ENCODE assay signal across 8 mouse cellular contexts in genomic region chr10:34297299-34297979, GRCm38 (mm10). TPM values are rescaled to one million over a fixed set of nuclear protein-coding genes. Genes with fewer than 3 reads are reported as not detected.
DNase-seq lines count a peak whose midpoint lies in the region; ATAC-seq and TF ChIP-seq lines count a peak whose summit lies in the region.

Tspyl4 (plus strand) TSS chr10:34297442.

- peak within 1 kb of the TSS; percentile 70 for H3K4me3 ChIP-seq in lung, embryonic 14.5 days (ENCODE audit: low read depth, low read length)

- H3K9ac ChIP-seq in lung, embryonic 14.5 days = peak within 1 kb of the TSS; percentile 60

- no peak for TF ChIP-seq CTCF in lung, embryonic 14.5 days (IDR thresholded peaks at IDR 0.05; ENCODE audit: low read depth)

- H3K27ac ChIP-seq in lung, embryonic 14.5 days (ENCODE audit: low read depth) = peak within 1 kb of the TSS; percentile 62; the same call in 1 of the 2 replicates

- under 1% methylated on average over 38 of the region's 38 CpGs for WGBS in lung, embryonic 14.5 days

- DNase-seq in Muller cell, postnatal 12 days (ENCODE audit: inconsistent ontology term) = peak; percentile 85
- DNase-seq in cerebellum, adult 9-10 months = peak; percentile 97
- peak; percentile 97 for DNase-seq in forelimb bud, embryonic 11.5 days (ENCODE audit: low read depth, low spot score)
- peak; percentile 93 to 94 for DNase-seq in layer of hippocampus, adult 8-10 months (ENCODE audit: low spot score in 2 of 2)
- DNase-seq in lung, embryonic 14.5 days = peak; percentile 98
- DNase-seq in testis, postnatal 14 days (ENCODE audit: low spot score) = peak; percentile 89

- H3K4me1 ChIP-seq in lung, embryonic 14.5 days (ENCODE audit: insufficient read depth) = 0 out of 2 replicates have a peak, but pooled peaks cover 6% of the 10 kb centered on the region

- peak within 1 kb of the TSS; percentile 94 for H3K4me2 ChIP-seq in lung, embryonic 14.5 days

- no peaks in the 10 kb centered on the region for H3K27me3 ChIP-seq in lung, embryonic 14.5 days (ENCODE audit: insufficient read depth, low read length)

- no peaks in the 10 kb centered on the region for H3K9me3 ChIP-seq in lung, embryonic 14.5 days (ENCODE audit: low read depth, low read length)

- no peaks in the 10 kb centered on the region for H3K36me3 ChIP-seq in lung, embryonic 14.5 days (ENCODE audit: insufficient read depth)

- ATAC-seq in hematopoietic stem cell, adult 5-6 weeks (replicated peaks in 1 of 2; ENCODE audit: insufficient read depth in 1 of 2, low FRiP score in 2 of 2, low TSS enrichment in 1 of 2, low read depth in 1 of 2, poor library complexity in 2 of 2, severe bottlenecking in 2 of 2) = peak; percentile 96 to 97
- ATAC-seq in lung, embryonic 14.5 days (ENCODE audit: insufficient read depth) = peak; percentile 98
- ATAC-seq in neutrophil, adult 5-6 weeks (ENCODE audit: extremely low read depth, insufficient number of reproducible peaks, low FRiP score, poor library complexity, severe bottlenecking) = peak; percentile 97

RNA-seq across cellular contexts. Expression of gene Tspyl4, which starts in this region (rescaled TPM):
- 5.8 and 13.6 TPM in 2 replicates for total RNA-seq in hematopoietic stem cell, adult 5-6 weeks (2017)
- total RNA-seq in layer of hippocampus, adult 8-10 months (2022) = 100 to 1,000 TPM; 349 to 398 (median 369) TPM
- 4.0 and 4.4 TPM in 2 replicates for polyA plus RNA-seq in lung, embryonic 14.5 days (2014; fragmentation: Nextera tagmentation; extraction: Ambion mirVana)
- 7.7 and 11.7 TPM in 2 replicates for total RNA-seq in neutrophil, adult 5-6 weeks (2017)

Comparison
In these comparisons a context has a peak if more than half of its experiments do, and no peak if none do; other contexts are left out.
1. Peak in every context shown above with its lines: DNase-seq, ATAC-seq, H3K4me3 ChIP-seq and H3K27ac ChIP-seq.
2. RNA of gene Tspyl4 (total RNA-seq): 349 to 398 TPM in layer of hippocampus, adult 8-10 months; 7.7 to 11.7 TPM in neutrophil, adult 5-6 weeks and 5.8 to 13.6 TPM in hematopoietic stem cell, adult 5-6 weeks; every median in the first group is over 10 times any median in the second.